Mouse (Mus musculus) bone marrow macrophage, adult 2 months (primary cell): ENCODE data around the gene Bach2.

ENCODE experiments used
- CTCF ChIP-seq: IDR thresholded peaks from 2 replicates; pipeline ENCODE4 v1.5.1; 2012; ENCODE audit warnings: low read depth, mild to moderate bottlenecking, low read length, moderate library complexity
- POLR2A ChIP-seq: IDR thresholded peaks from 2 replicates; pipeline ENCODE4 v1.6.1; 2012; ENCODE audit warnings: mild to moderate bottlenecking, low read depth, low read length, borderline replicate concordance

GRCm38 (mm10) chr4:32343256-32344165, 104.9 kb downstream of the Bach2 start:
- TF ChIP-seq CTCF (no peak), POLR2A (no peak)
